8 mouse cellular contexts compared by ENCODE assay signal in the genomic region with DNA sequence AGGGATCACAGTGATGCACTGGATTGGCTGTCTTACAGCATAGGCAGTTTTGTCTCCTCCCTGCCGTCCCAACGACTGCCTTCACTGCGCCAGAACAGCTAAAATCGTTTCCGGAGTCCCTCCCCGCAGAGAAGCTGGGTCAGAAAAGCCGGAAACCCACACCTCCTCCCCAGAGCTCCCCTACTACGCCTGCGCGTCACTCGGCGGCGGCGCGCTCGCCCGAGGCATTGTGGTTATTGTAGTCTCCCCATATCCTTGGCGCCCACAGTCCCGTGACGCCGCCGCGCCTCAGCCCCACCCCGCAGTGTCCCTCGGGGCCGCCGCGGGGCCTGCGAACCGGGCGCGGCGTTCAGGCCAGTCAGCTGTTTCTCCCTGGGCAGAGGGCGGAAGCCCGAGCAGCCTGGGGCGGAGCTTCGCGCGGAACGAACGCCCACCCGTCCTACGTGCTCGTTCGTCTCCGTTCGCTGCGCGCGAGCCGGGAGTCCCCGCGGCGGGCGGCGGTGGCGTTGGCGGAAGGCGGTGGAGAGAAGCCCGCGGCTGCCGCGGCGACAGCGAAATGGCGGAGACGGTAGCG. TPM values are rescaled to one million over a fixed set of nuclear protein-coding genes. Genes with fewer than 3 reads are reported as not detected.
DNase-seq lines count a peak whose midpoint lies in the region; ATAC-seq and TF ChIP-seq lines count a peak whose summit lies in the region.

A gene (plus strand): TSS at position 256 of the 574 bp plus-strand sequence.

- peak within 1 kb of the TSS; percentile 94 for H3K27ac ChIP-seq in MEL (ENCODE audit: control insufficient read depth, low read depth, low read length)
- peak within 1 kb of the TSS; percentile 88 for H3K27ac ChIP-seq in cerebellum, adult 2 months (ENCODE audit: insufficient read depth, low read length)
- peak within 1 kb of the TSS; percentile 99 for H3K27ac ChIP-seq in lung, embryonic 16.5 days (ENCODE audit: low read length)

- WGBS in cerebellum, adult 2 months, result under 1% methylated on average over 67 of the region's 68 CpGs
- under 1% methylated on average over 67 of the region's 68 CpGs for WGBS in lung, embryonic 16.5 days

- H3K4me3 ChIP-seq in MEL (ENCODE audit: control insufficient read depth in 1 of 2, insufficient read depth in 1 of 2, low read depth in 2 of 2, low read length in 2 of 2), result peak within 1 kb of the TSS; percentile 90 to 94
- peak within 1 kb of the TSS; percentile 68 for H3K4me3 ChIP-seq in cerebellum, adult 2 months (replicated peaks; ENCODE audit: insufficient read depth, low read depth, low read length)
- H3K4me3 ChIP-seq in lung, embryonic 16.5 days (ENCODE audit: low read length), result peak within 1 kb of the TSS; percentile 99

- no peaks in the 10 kb centered on the region for H3K27me3 ChIP-seq in MEL (ENCODE audit: control insufficient read depth in 1 of 2, insufficient read depth in 2 of 2, low read length in 2 of 2)
- H3K27me3 ChIP-seq in cerebellum, adult 2 months (ENCODE audit: control insufficient read depth, insufficient read depth, low read length), result no peaks in the 10 kb centered on the region
- H3K27me3 ChIP-seq in lung, embryonic 16.5 days (ENCODE audit: control insufficient read depth, insufficient read depth, low read depth, low read length), result no peaks in the 10 kb centered on the region

- no peak for TF ChIP-seq CTCF in MEL (IDR thresholded peaks at IDR 0.05 in 2 of 3, conservative IDR thresholded peaks at IDR 0.05 in 1 of 3; ENCODE audit: control insufficient read depth in 1 of 3, insufficient read depth in 1 of 3, low read depth in 2 of 3, low read length in 3 of 3, poor library complexity in 1 of 3, severe bottlenecking in 1 of 3)
- no peak for TF ChIP-seq CTCF in cerebellum, adult 2 months (IDR thresholded peaks at IDR 0.05; ENCODE audit: borderline replicate concordance, insufficient read depth, low read depth, low read length)

- H3K9me3 ChIP-seq in MEL (replicated peaks; ENCODE audit: insufficient read depth, low read length), result no peaks in the 10 kb centered on the region
- no peaks in the 10 kb centered on the region for H3K9me3 ChIP-seq in lung, embryonic 16.5 days (ENCODE audit: control insufficient read depth, low read length)

- H3K4me1 ChIP-seq in MEL (ENCODE audit: control insufficient read depth in 1 of 2, insufficient read depth in 2 of 2, low read length in 2 of 2), result peaks cover 10 to 18% of the 10 kb centered on the region in 2 experiments; a peak in 3 of 4 replicates
- no peaks in the 10 kb centered on the region; the same call in 1 of the 2 replicates for H3K4me1 ChIP-seq in cerebellum, adult 2 months (ENCODE audit: control insufficient read depth, insufficient read depth, low read length)
- peaks cover 9% of the 10 kb centered on the region for H3K4me1 ChIP-seq in lung, embryonic 16.5 days (replicated peaks; ENCODE audit: control insufficient read depth, insufficient read depth, low read length)

- DNase-seq in MEL (ENCODE audit: low read depth, low spot score), result peak; percentile 98
- DNase-seq in cerebellum, adult 2 months, result peak; percentile 97
- DNase-seq in forelimb bud, embryonic 11.5 days (ENCODE audit: low read depth, low spot score), result peak; percentile 96
- peak; percentile 93 for DNase-seq in layer of hippocampus, adult 9-10 months (ENCODE audit: low spot score)
- DNase-seq in ovary, postnatal 10 days (ENCODE audit: low spot score), result peak; percentile 88
- DNase-seq in thymus, postnatal 14 days, result peak; percentile 97

- H3K36me3 ChIP-seq in MEL (ENCODE audit: control insufficient read depth in 1 of 2, insufficient read depth in 2 of 2, low read length in 2 of 2), result peaks cover 8 to 31% of the 10 kb centered on the region in 2 experiments
- peaks cover 5% of the 10 kb centered on the region for H3K36me3 ChIP-seq in lung, embryonic 16.5 days (ENCODE audit: control insufficient read depth, insufficient read depth, low read length)

- no peak for TF ChIP-seq RAD21 in MEL (IDR thresholded peaks at IDR 0.05; ENCODE audit: low read depth, low read length)

- ATAC-seq in hematopoietic stem cell, adult 5-6 weeks (replicated peaks in 1 of 2; ENCODE audit: insufficient read depth in 1 of 2, low FRiP score in 2 of 2, low TSS enrichment in 1 of 2, low read depth in 1 of 2, poor library complexity in 2 of 2, severe bottlenecking in 2 of 2), result peak; percentile 93 to 95
- peak; percentile 97 for ATAC-seq in lung, embryonic 16.5 days (ENCODE audit: low read depth)

- peak in 1 of 2 experiments; percentile 64; a peak in 3 of 4 replicates for TF ChIP-seq POLR2A in MEL (IDR thresholded peaks at IDR 0.05; ENCODE audit: control insufficient read depth in 1 of 2, insufficient read depth in 1 of 2, low read depth in 1 of 2, low read length in 2 of 2, poor library complexity in 1 of 2)
- peak; percentile 63 for TF ChIP-seq POLR2A in cerebellum, adult 2 months (IDR thresholded peaks at IDR 0.05; ENCODE audit: borderline replicate concordance, insufficient read depth, low read length)

- peaks cover 33% of the 10 kb centered on the region for H3K79me2 ChIP-seq in MEL (ENCODE audit: control insufficient read depth, insufficient read depth, low read length, poor library complexity)

- 0 out of 4 replicates have a peak, but pooled peaks of 1 of the 2 experiments have one; percentile 23 for TF ChIP-seq EP300 in MEL (IDR thresholded peaks at IDR 0.05; ENCODE audit: low read depth in 1 of 2, low read length in 2 of 2)

- peak within 1 kb of the TSS; percentile 90 for H3K9ac ChIP-seq in MEL (ENCODE audit: control insufficient read depth, low read depth, low read length, poor library complexity, severe bottlenecking)
- peak within 1 kb of the TSS; percentile 95 for H3K9ac ChIP-seq in lung, embryonic 16.5 days (ENCODE audit: low read length)

- peak within 1 kb of the TSS; percentile 75 for H3K4me2 ChIP-seq in lung, embryonic 16.5 days (ENCODE audit: low read depth, low read length)

TF ChIP-seq in MEL, 35 proteins besides CTCF, POLR2A, EP300 and RAD21:
- TF ChIP-seq SMC3 (IDR thresholded peaks at IDR 0.05; ENCODE audit: low read depth, low read length) (no peak), POLR2AphosphoS5 (IDR thresholded peaks at IDR 0.05; ENCODE audit: borderline replicate concordance, low read depth, low read length) (no peak), MXI1 (IDR thresholded peaks at IDR 0.05; ENCODE audit: low read depth, low read length) (no peak; the same call in 1 of the 2 replicates), MEF2A (IDR thresholded peaks at IDR 0.05; ENCODE audit: extremely low read depth, insufficient replicate concordance, low read depth, low read length, poor library complexity, severe bottlenecking) (no peak), BHLHE40 (IDR thresholded peaks at IDR 0.05; ENCODE audit: borderline replicate concordance, low read depth, low read length) (peak; percentile 75; the same call in 1 of the 2 replicates), HCFC1 (IDR thresholded peaks at IDR 0.05; ENCODE audit: low read depth, low read length) (peak; percentile 98), ZKSCAN1 (IDR thresholded peaks at IDR 0.05; ENCODE audit: low read depth, low read length) (no peak), USF1 (IDR thresholded peaks at IDR 0.05; ENCODE audit: low read depth, low read length) (peak; percentile 83), TBP (IDR thresholded peaks at IDR 0.05; ENCODE audit: low read depth, low read length) (peak; percentile 31; the same call in 1 of the 2 replicates), MAZ (IDR thresholded peaks at IDR 0.05; ENCODE audit: low read depth, low read length) (peak; percentile 79), TCF12 (IDR thresholded peaks at IDR 0.05; ENCODE audit: low read depth, low read length) (peak; percentile 23; the same call in 1 of the 2 replicates), KAT2A (conservative IDR thresholded peaks at IDR 0.05; ENCODE audit: low read depth, low read length) (no peak; the same call in 1 of the 2 replicates), E2F4 (IDR thresholded peaks at IDR 0.05; ENCODE audit: borderline replicate concordance, low read depth, low read length) (peak; percentile 60; the same call in 1 of the 2 replicates), MYC (IDR thresholded peaks at IDR 0.05; ENCODE audit: low read depth, low read length) (no peak), ZC3H11A (IDR thresholded peaks at IDR 0.05; ENCODE audit: low read depth, low read length) (no peak), MAFK (IDR thresholded peaks at IDR 0.05; ENCODE audit: borderline replicate concordance, low read depth, low read length) (no peak), SIN3A (IDR thresholded peaks at IDR 0.05; ENCODE audit: low read length) (peak; percentile 72), NRF1 (IDR thresholded peaks at IDR 0.05; ENCODE audit: insufficient read depth, low read depth, low read length, poor library complexity, severe bottlenecking) (peak; percentile 82), MAX (IDR thresholded peaks at IDR 0.05; ENCODE audit: low read length) (peak; percentile 26; the same call in 1 of the 2 replicates), ETS1 (IDR thresholded peaks at IDR 0.05; ENCODE audit: low read depth, low read length) (peak; percentile 81), ZMIZ1 (IDR thresholded peaks at IDR 0.05; ENCODE audit: low read depth, low read length) (no peak; the same call in none of the 2 replicates), NELFE (IDR thresholded peaks at IDR 0.05; ENCODE audit: low read depth, low read length) (peak; percentile 72), POLR2AphosphoS2 (IDR thresholded peaks at IDR 0.05; ENCODE audit: low read length) (0 out of 2 replicates have a peak, but pooled peaks have one; percentile 47), ELF1 (IDR thresholded peaks at IDR 0.05; ENCODE audit: low read depth, low read length) (peak; percentile 92)
TF ChIP-seq in MEL: peak in this region for 14.

RNA-seq across cellular contexts. Expression of the gene that starts here (rescaled TPM):
- 107 TPM in 2 replicates for total RNA-seq in MEL (2012; rRNA removed)
- 100 to 1,000 TPM in 1 of 2 experiments, not detected in 1; 320 TPM for polyA plus RNA-seq in MEL (2012; ENCODE audit: insufficient read depth in 1 of 2, insufficient read length in 2 of 2, low read depth in 1 of 2, low replicate concordance in 2 of 2, missing spikeins in 1 of 2)
- 372 and 388 TPM in 2 replicates for polyA plus RNA-seq in cerebellum, adult 2 months (2012; rRNA removed)
- total RNA-seq in hematopoietic stem cell, adult 5-6 weeks (2017), result 97.5 and 103 TPM in 2 replicates
- polyA plus RNA-seq in lung, embryonic 16.5 days (2015; fragmentation: Nextera tagmentation; extraction: Ambion mirVana), result 394 and 405 TPM in 2 replicates

Comparison
In these comparisons a context has a peak if more than half of its experiments do, and no peak if none do; other contexts are left out.
1. Peak in every context shown above with its lines: DNase-seq, ATAC-seq, H3K4me3 ChIP-seq and H3K27ac ChIP-seq.